Mouse (Mus musculus) cortical plate, adult 2 months (tissue): ENCODE data around the gene Slc25a22.

ENCODE experiments used
- CTCF ChIP-seq: fragments of 200-500 bp; IDR thresholded peaks from 2 replicates; pipeline ENCODE4 v1.5.1; 2011; ENCODE audit warnings: mild to moderate bottlenecking, control low read depth, low read length; ENCODE audit not compliant: insufficient read depth; ENCODE audit errors: extremely low read depth
- POLR2A ChIP-seq: fragments of 200-500 bp; IDR thresholded peaks from 2 replicates; pipeline ENCODE4 v1.6.1; 2011; ENCODE audit warnings: mild to moderate bottlenecking, low read length, control low read depth; ENCODE audit not compliant: insufficient read depth; ENCODE audit errors: extremely low read depth

- TF ChIP-seq CTCF, result no peak
- peak; percentile 91 for TF ChIP-seq POLR2A
These were observed 17.4 kb upstream of the Slc25a22 start, which contains the start of gene Pnpla2 for GRCm38 (mm10) chr7:141454967-141455551.
